Mouse (Mus musculus) embryonic facial prominence, embryonic 13.5 days (tissue): ENCODE measurements at regions not wholly inside any gene's neighbourhood (a gene's known extent, or its start where the extent isn't known, plus 50 kb on each side); places are given as distances from the start of the nearest gene placed in this dataset.

Experiments used
- ATAC-seq: fragments of 200-750 bp; cut with Nextera tagmentation; 2 replicates; pipeline ENCODE4 v1.8.0; 2017; ENCODE audit warnings: low read depth; ENCODE audit not compliant: insufficient number of reproducible peaks, insufficient read depth, low FRiP score, low TSS enrichment
- H3K27ac ChIP-seq: fragments of 300-500 bp; sonication (generic); 2 replicates; pipeline ENCODE4 v1.5.1; 2015; ENCODE audit warnings: moderate library complexity, mild to moderate bottlenecking, inconsistent platforms
- H3K27me3 ChIP-seq: fragments of 300-500 bp; sonication (generic); 2 replicates; pipeline ENCODE4 v1.6.1; 2015; ENCODE audit warnings: mild to moderate bottlenecking, inconsistent platforms
- H3K36me3 ChIP-seq: fragments of 300-500 bp; sonication (generic); 2 replicates; pipeline ENCODE4 v1.6.1; 2015; ENCODE audit warnings: mild to moderate bottlenecking, inconsistent platforms
- H3K4me1 ChIP-seq: fragments of 300-500 bp; sonication (generic); 2 replicates; pipeline ENCODE4 v1.6.1; 2015; ENCODE audit warnings: inconsistent platforms
- H3K4me2 ChIP-seq: fragments of 300-500 bp; sonication (generic); 2 replicates; pipeline ENCODE4 v1.6.1; 2015; ENCODE audit warnings: moderate library complexity, mild to moderate bottlenecking, inconsistent platforms
- H3K4me3 ChIP-seq: fragments of 300-500 bp; sonication (generic); 2 replicates; pipeline ENCODE4 v1.5.1; 2015; ENCODE audit warnings: mild to moderate bottlenecking, inconsistent platforms
- H3K9ac ChIP-seq: fragments of 300-500 bp; sonication (generic); 2 replicates; pipeline ENCODE4 v1.6.1; 2015; ENCODE audit warnings: mild to moderate bottlenecking, inconsistent platforms
- H3K9me3 ChIP-seq: fragments of 300-500 bp; sonication (generic); 2 replicates; pipeline ENCODE4 v1.6.1; 2016; ENCODE audit warnings: inconsistent platforms
- WGBS: fragments of 180-500 bp; shearing (Covaris S2); methylation state at CpG from one replicate; pipeline ENCODE4 v1.1.7; 2015; ENCODE audit warnings: mixed read lengths; 5-methylcytosine and 5-hydroxymethylcytosine counted together

DNA sequence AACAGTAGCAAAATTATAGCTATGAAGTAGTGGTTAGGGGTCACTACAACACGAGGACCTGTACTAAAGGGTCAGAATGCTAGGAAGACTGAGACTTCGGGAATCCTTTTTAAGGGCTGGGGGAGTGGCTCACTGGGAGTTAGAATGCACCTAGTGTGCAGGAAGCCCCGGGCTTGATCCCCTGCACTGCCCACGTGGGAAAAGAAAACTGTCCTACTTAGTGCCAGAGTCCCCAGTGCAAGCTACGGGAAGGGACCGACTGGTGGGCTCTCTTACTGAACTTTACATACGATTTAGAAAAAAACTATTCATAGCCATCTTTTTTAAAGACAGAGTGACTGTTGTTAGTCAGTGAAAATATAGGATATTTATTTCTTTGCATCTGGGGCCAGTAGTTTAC, 252.5 kb downstream of the Hhipl2 start:
- Histone ChIP-seq H3K4me3 (no peak overlapping the region), H3K27me3 (no peaks in the 10 kb centered on the region), H3K27ac (no peak overlapping the region), H3K9ac (no peak overlapping the region), H3K9me3 (peaks cover 3% of the 10 kb centered on the region; the same call in 1 of the 2 replicates), H3K4me1 (0 out of 2 replicates have a peak, but pooled peaks cover 10% of the 10 kb centered on the region), H3K4me2 (no peak overlapping the region), H3K36me3 (no peaks in the 10 kb centered on the region)
- ATAC-seq = no peak
- WGBS = 67% methylated on average over 7 of the region's 7 CpGs

DNA sequence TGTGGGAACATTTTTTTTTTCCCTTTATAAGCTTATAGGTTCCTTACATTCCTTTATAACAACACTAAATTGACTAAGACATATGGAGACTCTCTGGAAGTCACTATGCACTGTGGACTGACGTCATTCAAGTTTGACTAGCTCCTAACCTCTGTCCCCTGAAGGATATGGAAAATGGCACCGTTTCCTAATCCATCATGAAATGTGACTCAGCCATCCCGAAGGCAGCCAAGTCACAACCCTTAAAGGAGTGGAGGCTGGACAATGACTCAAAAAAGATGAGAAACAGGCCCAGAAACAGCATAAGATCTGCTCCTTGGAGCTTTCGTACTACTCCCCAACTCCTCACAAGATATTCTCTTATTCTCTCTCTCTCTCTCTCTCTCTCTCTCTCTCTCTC, 253.5 kb downstream of the Hhipl2 start:
- H3K27ac ChIP-seq = no peak overlapping the region
- 0 out of 2 replicates have a peak, but pooled peaks cover 10% of the 10 kb centered on the region for H3K4me1 ChIP-seq
- peaks cover 3% of the 10 kb centered on the region; the same call in 1 of the 2 replicates for H3K9me3 ChIP-seq
- ATAC-seq = no peak
- H3K4me2 ChIP-seq = no peak overlapping the region
- H3K9ac ChIP-seq = no peak overlapping the region
- no peak overlapping the region for H3K4me3 ChIP-seq
- 61% methylated on average over 4 of the region's 4 CpGs for WGBS
- no peaks in the 10 kb centered on the region for H3K27me3 ChIP-seq
- no peaks in the 10 kb centered on the region for H3K36me3 ChIP-seq

DNA sequence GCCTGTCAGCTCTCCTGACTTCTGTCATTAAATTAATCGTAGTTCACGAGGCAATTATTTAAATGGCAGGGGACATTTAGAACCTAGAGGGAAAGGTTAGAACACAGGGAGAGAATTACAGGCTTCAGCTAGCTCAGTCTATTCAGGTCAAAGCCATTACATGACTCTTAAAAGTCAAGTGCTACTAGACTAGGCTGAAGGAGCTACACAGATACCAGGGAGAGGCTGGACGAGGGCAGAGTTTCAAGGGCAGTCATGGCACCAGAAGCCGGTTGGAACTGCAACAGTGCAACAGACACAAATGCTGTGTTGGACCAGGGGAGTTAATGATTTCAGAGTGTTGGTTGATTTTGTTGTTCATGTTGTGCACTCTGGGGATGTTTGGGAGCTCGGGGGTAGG, 254.5 kb downstream of the Hhipl2 start:
- ATAC-seq = no peak
- H3K9ac ChIP-seq = no peak overlapping the region

DNA sequence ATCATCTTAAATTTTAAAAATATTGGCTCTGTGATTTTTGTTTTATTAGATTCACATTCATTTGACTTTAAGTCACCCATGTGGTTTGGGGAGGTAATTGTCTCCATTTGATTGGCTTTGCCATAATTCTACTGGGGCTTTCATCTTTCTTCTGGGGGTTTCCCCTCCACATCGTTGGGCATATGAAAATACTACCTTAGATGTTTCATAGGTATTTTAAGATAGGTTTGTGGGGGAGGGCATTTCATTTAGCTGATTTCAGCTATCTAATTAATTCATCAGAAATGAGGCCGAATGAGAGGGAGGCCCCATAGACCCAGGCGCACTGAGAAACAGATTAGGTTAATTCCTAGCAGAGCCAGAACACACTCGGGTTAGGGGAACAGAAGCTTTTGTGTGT, 259.6 kb downstream of the Hhipl2 start:
- Histone ChIP-seq H3K27me3 (no peaks in the 10 kb centered on the region), H3K4me2 (no peak overlapping the region), H3K4me3 (no peak overlapping the region), H3K9ac (no peak overlapping the region), H3K4me1 (peaks cover 14% of the 10 kb centered on the region), H3K36me3 (no peaks in the 10 kb centered on the region), H3K27ac (no peak overlapping the region), H3K9me3 (no peaks in the 10 kb centered on the region)
- no peak for ATAC-seq
- WGBS = 81% methylated on average over 4 of the region's 4 CpGs

More for the DNA sequence above, 254.5 kb downstream of the Hhipl2 start:
- no peak overlapping the region for H3K27ac ChIP-seq
- H3K9me3 ChIP-seq = no peaks in the 10 kb centered on the region
- H3K4me3 ChIP-seq = no peak overlapping the region
- H3K36me3 ChIP-seq = no peaks in the 10 kb centered on the region
- H3K4me1 ChIP-seq = 0 out of 2 replicates have a peak, but pooled peaks cover 10% of the 10 kb centered on the region
- WGBS = 77% methylated on average over 5 of the region's 5 CpGs
- H3K4me2 ChIP-seq = no peak overlapping the region
- no peaks in the 10 kb centered on the region for H3K27me3 ChIP-seq

DNA sequence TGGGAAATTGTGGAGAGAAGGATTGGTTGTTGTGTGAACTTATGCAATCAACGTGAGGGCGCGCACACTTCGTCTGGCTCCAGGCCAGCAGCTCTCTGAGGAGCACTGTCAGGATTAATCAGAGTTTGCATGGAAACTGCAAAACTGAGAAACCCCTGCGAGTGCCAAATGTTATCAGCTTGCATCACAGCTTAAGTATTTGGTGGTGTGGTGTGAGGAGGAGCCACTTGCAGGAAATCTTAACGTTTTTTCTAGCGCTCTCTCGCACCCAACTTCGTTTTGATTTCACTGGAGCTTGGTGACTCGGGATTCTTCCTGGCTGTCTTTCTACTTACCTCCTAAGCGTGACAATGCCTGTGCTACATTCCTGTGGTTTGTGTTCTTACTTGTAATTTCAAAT, 261.9 kb downstream of the Hhipl2 start:
- peak overlapping the region; percentile 22 for H3K4me2 ChIP-seq
- H3K27me3 ChIP-seq = no peaks in the 10 kb centered on the region
- WGBS = 41% methylated on average over 11 of the region's 11 CpGs
- peaks cover 14% of the 10 kb centered on the region for H3K4me1 ChIP-seq
- ATAC-seq = peak; percentile 48; the same call in 1 of the 2 replicates
- peak overlapping the region; percentile 23; the same call in 1 of the 2 replicates for H3K27ac ChIP-seq
- H3K9me3 ChIP-seq = no peaks in the 10 kb centered on the region
- H3K4me3 ChIP-seq = no peak overlapping the region
- H3K9ac ChIP-seq = no peak overlapping the region
- H3K36me3 ChIP-seq = no peaks in the 10 kb centered on the region

DNA sequence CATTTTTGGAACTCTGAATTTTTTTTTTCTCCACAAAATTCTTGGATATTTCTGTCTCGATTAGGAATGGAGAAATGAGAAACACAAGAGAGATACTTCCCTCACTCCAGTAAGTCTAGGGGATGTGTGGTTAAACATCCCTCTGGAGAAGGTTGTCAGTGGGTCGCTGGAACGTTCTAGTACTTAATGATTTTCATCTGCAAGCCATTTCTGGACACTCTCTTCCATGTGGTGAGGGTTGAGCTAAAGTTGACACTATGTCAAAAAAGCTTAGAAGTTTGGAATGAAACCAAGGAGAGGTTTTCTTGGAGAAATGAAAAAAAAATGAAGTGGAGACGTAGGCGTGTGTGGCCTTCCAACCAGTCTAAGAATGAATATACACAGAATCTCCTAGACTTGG, 268.0 kb downstream of the Hhipl2 start:
- Histone ChIP-seq H3K9me3 (no peaks in the 10 kb centered on the region), H3K9ac (no peak overlapping the region), H3K27me3 (no peaks in the 10 kb centered on the region), H3K4me3 (no peak overlapping the region), H3K27ac (no peak overlapping the region), H3K4me1 (0 out of 2 replicates have a peak, but pooled peaks cover under 1% of the 10 kb centered on the region), H3K36me3 (no peaks in the 10 kb centered on the region), H3K4me2 (no peak overlapping the region)
- 53% methylated on average over 5 of the region's 5 CpGs for WGBS
- ATAC-seq = no peak

DNA sequence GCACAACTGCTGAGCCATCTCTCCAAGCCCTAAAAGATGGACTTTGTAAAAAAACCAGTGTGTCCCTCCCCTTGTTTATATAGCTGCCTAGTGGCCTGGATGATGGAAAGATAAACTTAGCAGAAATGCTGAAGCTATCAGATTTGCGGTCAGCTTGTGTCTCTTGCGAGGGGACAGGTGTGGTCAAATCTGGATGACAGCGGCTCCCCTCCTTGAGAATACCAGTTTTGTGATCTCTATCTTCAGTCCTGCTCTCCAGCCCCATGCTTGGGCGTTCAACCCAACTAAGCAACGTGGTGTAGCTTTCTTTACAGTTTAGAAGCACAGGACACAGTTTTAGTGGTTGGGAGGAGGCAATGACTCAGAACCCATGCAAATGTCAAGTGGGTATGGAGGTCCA, 274.7 kb downstream of the Hhipl2 start:
- no peak overlapping the region for H3K4me2 ChIP-seq
- H3K27me3 ChIP-seq = no peaks in the 10 kb centered on the region
- no peaks in the 10 kb centered on the region for H3K4me1 ChIP-seq
- ATAC-seq = no peak
- no peak overlapping the region for H3K9ac ChIP-seq
- no peak overlapping the region for H3K4me3 ChIP-seq
- 83% methylated on average over 5 of the region's 5 CpGs for WGBS
- no peak overlapping the region for H3K27ac ChIP-seq
- H3K36me3 ChIP-seq = no peaks in the 10 kb centered on the region
- no peaks in the 10 kb centered on the region for H3K9me3 ChIP-seq

DNA sequence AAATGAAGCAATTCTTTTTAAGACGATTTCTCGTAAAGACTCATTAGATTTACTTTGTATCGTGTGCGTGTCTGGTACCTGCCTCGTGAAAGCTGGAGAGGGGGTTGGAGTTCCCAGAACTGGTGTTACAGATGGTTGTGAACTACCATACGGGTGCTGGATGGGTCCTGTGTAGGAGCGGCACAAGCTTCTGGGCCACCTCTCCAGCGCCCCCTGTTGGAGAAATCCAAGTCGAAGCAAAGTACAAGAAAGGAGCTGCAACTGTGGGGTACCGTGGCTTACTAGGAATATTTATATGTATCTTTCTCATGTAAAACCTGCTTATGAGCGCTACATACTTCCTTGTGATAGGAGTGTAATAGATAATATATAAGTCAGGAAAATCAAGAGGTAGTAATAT, 281.3 kb downstream of the Hhipl2 start:
- Histone ChIP-seq H3K4me3 (no peak overlapping the region), H3K27ac (no peak overlapping the region), H3K9me3 (no peaks in the 10 kb centered on the region), H3K9ac (no peak overlapping the region), H3K4me1 (no peaks in the 10 kb centered on the region), H3K27me3 (no peaks in the 10 kb centered on the region), H3K4me2 (no peak overlapping the region), H3K36me3 (no peaks in the 10 kb centered on the region)
- WGBS = 85% methylated on average over 11 of the region's 11 CpGs
- no peak for ATAC-seq

DNA sequence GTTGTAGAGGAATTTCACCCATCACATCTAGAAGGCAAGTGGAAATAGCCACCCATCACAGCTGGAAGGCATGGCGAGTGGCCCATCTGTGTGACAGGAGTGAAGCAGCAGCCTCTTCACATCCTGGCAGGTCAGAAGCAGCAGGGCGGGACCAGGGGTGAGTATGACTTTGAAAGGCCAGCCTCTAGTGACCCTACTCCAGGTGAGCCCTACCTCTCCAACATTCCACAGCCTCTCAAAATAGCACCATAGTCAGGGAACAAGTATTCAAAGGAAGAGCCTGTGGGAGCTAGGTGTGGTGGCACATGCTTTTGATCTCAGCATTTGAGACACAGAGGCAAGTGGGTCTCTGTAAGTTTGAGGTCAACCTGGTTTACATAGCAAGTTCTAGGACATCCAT, 284.9 kb downstream of the Hhipl2 start:
- Histone ChIP-seq H3K4me2 (no peak overlapping the region), H3K4me1 (0 out of 2 replicates have a peak, but pooled peaks cover 2% of the 10 kb centered on the region), H3K36me3 (no peaks in the 10 kb centered on the region), H3K4me3 (no peak overlapping the region), H3K27me3 (no peaks in the 10 kb centered on the region), H3K27ac (no peak overlapping the region), H3K9me3 (no peaks in the 10 kb centered on the region), H3K9ac (no peak overlapping the region)
- WGBS = 93% methylated on average over 2 of the region's 2 CpGs
- no peak for ATAC-seq

DNA sequence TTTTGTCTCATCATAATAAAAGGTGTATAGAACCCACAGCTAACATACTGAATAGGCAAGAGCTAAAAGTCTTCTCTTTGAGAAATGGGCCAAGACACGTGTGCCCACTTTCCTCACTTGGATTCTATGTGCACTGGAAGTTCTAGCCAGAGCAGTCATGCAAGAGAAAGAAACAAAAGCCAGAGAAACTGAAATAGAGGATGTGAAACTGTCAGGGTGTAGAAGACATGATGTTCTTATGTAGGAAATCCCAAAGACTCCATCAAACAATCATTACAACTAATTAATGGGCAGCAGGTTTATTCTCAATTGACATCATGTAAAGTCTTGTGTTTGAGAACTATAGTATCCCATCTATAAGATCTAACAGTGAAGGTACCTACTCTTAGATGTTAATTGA, 294.9 kb downstream of the Hhipl2 start:
- Histone ChIP-seq H3K36me3 (no peaks in the 10 kb centered on the region), H3K4me2 (no peak overlapping the region), H3K27me3 (no peaks in the 10 kb centered on the region), H3K27ac (no peak overlapping the region), H3K4me3 (no peak overlapping the region), H3K4me1 (peaks cover 8% of the 10 kb centered on the region; the same call in 1 of the 2 replicates), H3K9me3 (no peaks in the 10 kb centered on the region), H3K9ac (no peak overlapping the region)
- WGBS = 76% methylated on average over 1 of the region's 1 CpGs
- ATAC-seq = no peak

DNA sequence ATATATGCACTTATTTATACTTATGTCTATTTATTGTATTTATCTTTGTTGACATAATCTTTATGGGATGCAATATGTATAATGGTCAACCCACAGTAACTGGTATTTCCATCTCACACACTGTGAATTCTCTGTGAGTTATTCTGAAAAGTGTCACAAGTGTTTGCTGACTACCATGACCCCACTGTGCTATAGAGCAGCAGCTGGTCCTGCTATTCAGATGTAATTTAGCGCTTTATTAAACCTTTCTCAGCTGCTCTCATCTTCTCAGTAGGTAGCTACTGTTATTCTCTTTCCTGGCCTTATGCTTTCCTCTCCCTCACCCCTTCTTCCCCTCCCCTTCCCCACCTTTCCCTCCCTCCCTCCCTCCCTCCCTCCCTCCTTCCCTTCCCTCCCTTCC, 296.0 kb upstream of the Dusp10 start:
- WGBS = 80% methylated on average over 1 of the region's 1 CpGs
- H3K27me3 ChIP-seq = no peaks in the 10 kb centered on the region
- ATAC-seq = no peak

DNA sequence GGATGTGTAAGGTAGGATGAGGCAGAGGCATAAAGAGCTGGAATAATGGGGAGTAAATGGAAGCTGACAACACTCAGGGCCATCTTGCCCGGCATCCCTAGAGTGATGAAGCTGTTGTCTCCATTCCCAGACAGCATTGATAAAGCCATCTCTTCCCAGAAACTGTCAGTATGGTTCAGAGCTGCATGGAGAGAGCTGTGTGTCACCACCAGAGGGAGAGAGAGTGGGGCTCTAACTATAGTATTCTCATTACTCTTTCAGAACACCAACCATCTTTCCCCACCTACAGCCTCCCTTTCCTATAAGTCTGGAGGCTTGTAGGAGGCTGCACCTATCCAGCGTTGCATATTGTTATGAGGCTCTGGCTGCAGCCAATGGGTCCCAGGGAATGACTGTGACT, 264.0 kb upstream of the Dusp10 start:
- no peak for ATAC-seq
- Histone ChIP-seq H3K9ac (no peak overlapping the region), H3K36me3 (no peaks in the 10 kb centered on the region), H3K4me2 (no peak overlapping the region), H3K4me1 (no peaks in the 10 kb centered on the region), H3K27me3 (no peaks in the 10 kb centered on the region), H3K27ac (no peak overlapping the region), H3K9me3 (no peaks in the 10 kb centered on the region), H3K4me3 (no peak overlapping the region)
- WGBS = 91% methylated on average over 2 of the region's 2 CpGs

More for the DNA sequence above, 296.0 kb upstream of the Dusp10 start:
- no peak overlapping the region for H3K4me3 ChIP-seq
- no peak overlapping the region for H3K9ac ChIP-seq
- H3K9me3 ChIP-seq = no peaks in the 10 kb centered on the region
- H3K4me1 ChIP-seq = 0 out of 2 replicates have a peak, but pooled peaks cover 3% of the 10 kb centered on the region
- H3K27ac ChIP-seq = no peak overlapping the region
- no peaks in the 10 kb centered on the region for H3K36me3 ChIP-seq
- no peak overlapping the region for H3K4me2 ChIP-seq

DNA sequence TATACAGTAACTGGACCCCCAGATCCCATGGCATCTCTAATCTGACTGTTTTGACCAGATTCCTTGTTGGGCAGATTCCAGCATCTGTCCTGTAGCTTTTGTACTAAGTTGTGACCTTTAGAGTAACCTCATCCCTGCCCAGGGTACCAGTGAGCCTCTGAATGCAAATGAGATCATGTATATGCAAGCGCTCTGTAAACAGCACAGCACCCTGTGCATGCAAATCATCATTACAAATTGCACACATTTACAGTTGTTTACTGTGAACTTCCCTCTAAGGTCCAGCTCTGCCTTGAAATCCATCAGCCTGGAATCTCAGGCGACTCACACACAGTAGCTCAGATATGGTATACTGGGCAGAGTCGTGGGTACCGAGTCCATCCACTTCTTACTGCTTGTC, 258.6 kb upstream of the Dusp10 start:
- no peak for ATAC-seq
- Histone ChIP-seq H3K27me3 (no peaks in the 10 kb centered on the region), H3K4me3 (no peak overlapping the region), H3K9ac (no peak overlapping the region), H3K36me3 (no peaks in the 10 kb centered on the region), H3K27ac (no peak overlapping the region), H3K4me1 (no peaks in the 10 kb centered on the region), H3K9me3 (no peaks in the 10 kb centered on the region), H3K4me2 (no peak overlapping the region)
- WGBS = 91% methylated on average over 4 of the region's 4 CpGs
